Mouse (Mus musculus): ENCODE data around the gene Hist2h2ac. TPM values are rescaled to one million over a fixed set of nuclear protein-coding genes. Genes with fewer than 3 reads are reported as not detected.

Gene Hist2h2ac
- polyA plus RNA-seq, 1 experiment = 4.3 TPM

GRCm38 (mm10) chr3:96261623-96262022 lies 40.9 kb upstream of the Hist2h2ac start:
- peak overlapping the region; percentile 76 for H3K4me3 ChIP-seq (ENCODE audit: low read depth, low read length)
- H3K9me3 ChIP-seq (replicated peaks; ENCODE audit: control insufficient read depth, insufficient read depth, low read length, poor library complexity, severe bottlenecking) = no peaks in the 10 kb centered on the region
- H3K9ac ChIP-seq (ENCODE audit: low read depth, poor library complexity, severe bottlenecking) = peak overlapping the region; percentile 96
- peak overlapping the region; percentile 82 for H3K27ac ChIP-seq (ENCODE audit: insufficient read depth, low read length)
- H3K4me1 ChIP-seq (ENCODE audit: control insufficient read depth, insufficient read depth, low read length) = no peaks in the 10 kb centered on the region
- H3K36me3 ChIP-seq (ENCODE audit: control insufficient read depth, insufficient read depth, low read length, poor library complexity, severe bottlenecking) = no peaks in the 10 kb centered on the region
- no peaks in the 10 kb centered on the region for H3K27me3 ChIP-seq (ENCODE audit: control insufficient read depth, insufficient read depth, low read length, poor library complexity, severe bottlenecking)
- TF ChIP-seq CTCF (IDR thresholded peaks at IDR 0.05; ENCODE audit: low read depth, low read length) (no peak), EP300 (IDR thresholded peaks at IDR 0.05; ENCODE audit: insufficient read depth, low read depth, low read length) (no peak), POLR2A (IDR thresholded peaks at IDR 0.05; ENCODE audit: insufficient read depth, low read length) (no peak)

- no peaks in the 10 kb centered on the region for H3K27me3 ChIP-seq (ENCODE audit: control insufficient read depth, insufficient read depth, low read length, poor library complexity, severe bottlenecking)
- no peak overlapping the region for H3K4me3 ChIP-seq (ENCODE audit: low read depth, low read length)
- H3K27ac ChIP-seq (ENCODE audit: insufficient read depth, low read length) = no peak overlapping the region
- H3K36me3 ChIP-seq (ENCODE audit: control insufficient read depth, insufficient read depth, low read length, poor library complexity, severe bottlenecking) = no peaks in the 10 kb centered on the region
- H3K9ac ChIP-seq (ENCODE audit: low read depth, poor library complexity, severe bottlenecking) = no peak overlapping the region
- no peaks in the 10 kb centered on the region for H3K9me3 ChIP-seq (replicated peaks; ENCODE audit: control insufficient read depth, insufficient read depth, low read length, poor library complexity, severe bottlenecking)
- no peaks in the 10 kb centered on the region for H3K4me1 ChIP-seq (ENCODE audit: control insufficient read depth, insufficient read depth, low read length)
- TF ChIP-seq CTCF (IDR thresholded peaks at IDR 0.05; ENCODE audit: low read depth, low read length) = no peak
- TF ChIP-seq EP300 (IDR thresholded peaks at IDR 0.05; ENCODE audit: insufficient read depth, low read depth, low read length) = no peak
- TF ChIP-seq POLR2A (IDR thresholded peaks at IDR 0.05; ENCODE audit: insufficient read depth, low read length) = no peak
Measured at GRCm38 (mm10) chr3:96260220-96260619, 39.5 kb upstream of the Hist2h2ac start.

DNA sequence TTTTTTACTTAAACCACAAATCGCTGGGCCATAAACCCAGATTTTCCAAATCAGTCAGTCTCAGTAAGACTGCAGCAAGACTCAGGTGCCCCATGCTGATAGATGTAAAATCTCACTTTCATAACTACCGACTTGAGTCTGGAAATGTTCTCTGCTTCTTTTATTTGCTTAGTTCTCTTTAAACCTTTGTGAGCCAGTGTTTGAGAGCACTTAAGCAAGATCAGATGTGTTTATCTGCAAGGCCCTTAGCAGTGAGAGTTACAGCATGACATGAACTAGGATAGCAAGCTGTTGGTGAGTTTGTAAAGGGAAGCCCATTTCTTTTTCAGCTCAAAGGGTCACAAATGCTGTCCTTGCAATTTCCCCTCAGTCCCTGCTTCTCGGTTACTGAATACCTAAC lies 36.5 kb upstream of the Hist2h2ac start:
- no peak for TF ChIP-seq EP300 (IDR thresholded peaks at IDR 0.05; ENCODE audit: insufficient read depth, low read depth, low read length)
- TF ChIP-seq CTCF (IDR thresholded peaks at IDR 0.05; ENCODE audit: low read depth, low read length) = no peak
- no peak for TF ChIP-seq POLR2A (IDR thresholded peaks at IDR 0.05; ENCODE audit: insufficient read depth, low read length)
- Histone ChIP-seq H3K27me3 (ENCODE audit: control insufficient read depth, insufficient read depth, low read length, poor library complexity, severe bottlenecking) (no peaks in the 10 kb centered on the region), H3K36me3 (ENCODE audit: control insufficient read depth, insufficient read depth, low read length, poor library complexity, severe bottlenecking) (no peaks in the 10 kb centered on the region), H3K4me3 (ENCODE audit: low read depth, low read length) (no peak overlapping the region), H3K4me1 (ENCODE audit: control insufficient read depth, insufficient read depth, low read length) (no peaks in the 10 kb centered on the region), H3K9ac (ENCODE audit: low read depth, poor library complexity, severe bottlenecking) (no peak overlapping the region), H3K9me3 (replicated peaks; ENCODE audit: control insufficient read depth, insufficient read depth, low read length, poor library complexity, severe bottlenecking) (no peaks in the 10 kb centered on the region), H3K27ac (ENCODE audit: insufficient read depth, low read length) (no peak overlapping the region)

DNA sequence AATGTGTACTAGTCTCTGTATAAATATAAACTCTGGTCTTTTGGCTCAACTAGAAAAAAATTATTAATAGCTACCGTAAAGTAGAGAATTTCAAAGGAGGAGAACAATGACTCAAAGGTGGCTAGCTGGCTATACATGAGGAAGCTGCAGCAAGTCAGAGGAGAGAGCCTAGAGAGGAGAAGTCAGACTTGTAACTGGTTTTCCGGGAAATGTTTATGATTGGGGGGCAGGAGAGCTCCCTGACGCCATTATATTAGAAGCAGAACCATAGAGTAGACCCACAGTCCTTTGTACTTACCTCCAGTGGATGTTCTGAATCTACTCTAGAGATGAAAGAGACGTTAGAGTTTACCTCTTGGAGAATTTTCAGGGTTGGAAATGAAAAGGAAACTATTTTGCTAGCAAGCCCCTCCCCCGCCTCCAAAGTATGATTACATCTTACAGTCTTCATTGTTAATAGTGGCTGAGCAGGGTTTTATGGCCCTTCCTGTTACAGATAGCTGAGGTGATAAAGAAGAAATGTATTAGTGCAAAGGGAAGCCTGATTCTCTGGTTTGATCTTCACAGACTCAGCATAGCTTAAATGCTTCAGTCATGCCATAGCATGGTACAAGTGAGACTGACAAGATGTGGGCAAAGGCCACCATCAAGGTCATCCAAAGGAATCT lies 35.4 kb upstream of the Hist2h2ac start:
- H3K4me3 ChIP-seq (ENCODE audit: low read depth, low read length) = no peak overlapping the region
- H3K9ac ChIP-seq (ENCODE audit: low read depth, poor library complexity, severe bottlenecking) = 0 out of 2 replicates have a peak overlapping the region, but pooled peaks have one; percentile 63
- H3K36me3 ChIP-seq (ENCODE audit: control insufficient read depth, insufficient read depth, low read length, poor library complexity, severe bottlenecking) = no peaks in the 10 kb centered on the region
- no peak overlapping the region for H3K27ac ChIP-seq (ENCODE audit: insufficient read depth, low read length)
- H3K27me3 ChIP-seq (ENCODE audit: control insufficient read depth, insufficient read depth, low read length, poor library complexity, severe bottlenecking) = no peaks in the 10 kb centered on the region
- H3K9me3 ChIP-seq (replicated peaks; ENCODE audit: control insufficient read depth, insufficient read depth, low read length, poor library complexity, severe bottlenecking) = no peaks in the 10 kb centered on the region
- H3K4me1 ChIP-seq (ENCODE audit: control insufficient read depth, insufficient read depth, low read length) = no peaks in the 10 kb centered on the region
- TF ChIP-seq CTCF (IDR thresholded peaks at IDR 0.05; ENCODE audit: low read depth, low read length) = no peak
- no peak for TF ChIP-seq EP300 (IDR thresholded peaks at IDR 0.05; ENCODE audit: insufficient read depth, low read depth, low read length)

DNA sequence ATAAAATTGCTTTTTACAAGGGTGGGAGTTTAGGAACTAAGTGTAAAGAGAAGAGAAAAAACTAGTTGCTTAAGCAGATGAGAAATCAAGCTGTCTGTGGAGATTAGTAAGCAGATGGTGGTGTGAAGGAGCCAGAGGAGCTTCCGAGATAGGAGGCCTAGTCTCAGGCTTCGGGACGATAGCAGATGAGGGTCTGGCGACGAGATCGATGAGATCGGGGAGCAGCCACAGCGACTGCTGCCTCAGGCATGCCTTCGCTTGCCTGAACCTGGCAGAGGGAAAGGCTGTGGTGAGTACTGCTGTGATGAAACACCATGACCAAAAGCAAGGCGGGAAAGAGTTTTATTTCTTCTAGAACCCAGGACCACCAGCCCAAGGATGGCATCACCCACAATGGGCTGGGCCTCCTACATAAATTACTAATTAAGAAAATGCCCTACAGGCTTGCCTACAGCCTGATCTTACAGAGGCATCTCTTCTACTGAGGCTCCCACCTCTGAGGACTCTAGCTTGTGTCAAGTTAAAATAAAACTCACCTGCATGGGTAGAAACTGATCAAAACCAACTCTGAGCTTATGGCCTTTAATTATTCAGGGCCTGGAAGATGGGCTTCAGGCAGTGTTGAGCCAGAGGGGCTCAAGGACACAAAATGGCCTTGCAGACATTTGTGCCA lies 34.1 kb upstream of the Hist2h2ac start:
- H3K27ac ChIP-seq (ENCODE audit: insufficient read depth, low read length) = peak overlapping the region; percentile 16; the same call in 1 of the 2 replicates
- peak overlapping the region; percentile 65 for H3K4me3 ChIP-seq (ENCODE audit: low read depth, low read length)
- no peaks in the 10 kb centered on the region for H3K27me3 ChIP-seq (ENCODE audit: control insufficient read depth, insufficient read depth, low read length, poor library complexity, severe bottlenecking)
- no peaks in the 10 kb centered on the region for H3K36me3 ChIP-seq (ENCODE audit: control insufficient read depth, insufficient read depth, low read length, poor library complexity, severe bottlenecking)
- no peaks in the 10 kb centered on the region for H3K9me3 ChIP-seq (replicated peaks; ENCODE audit: control insufficient read depth, insufficient read depth, low read length, poor library complexity, severe bottlenecking)
- H3K4me1 ChIP-seq (ENCODE audit: control insufficient read depth, insufficient read depth, low read length) = no peaks in the 10 kb centered on the region
- TF ChIP-seq POLR2A (IDR thresholded peaks at IDR 0.05; ENCODE audit: insufficient read depth, low read length) = no peak
- no peak for TF ChIP-seq CTCF (IDR thresholded peaks at IDR 0.05; ENCODE audit: low read depth, low read length)
- TF ChIP-seq EP300 (IDR thresholded peaks at IDR 0.05; ENCODE audit: insufficient read depth, low read depth, low read length) = peak; percentile 89
- H3K9ac ChIP-seq (ENCODE audit: low read depth, poor library complexity, severe bottlenecking) = peak overlapping the region; percentile 63

DNA sequence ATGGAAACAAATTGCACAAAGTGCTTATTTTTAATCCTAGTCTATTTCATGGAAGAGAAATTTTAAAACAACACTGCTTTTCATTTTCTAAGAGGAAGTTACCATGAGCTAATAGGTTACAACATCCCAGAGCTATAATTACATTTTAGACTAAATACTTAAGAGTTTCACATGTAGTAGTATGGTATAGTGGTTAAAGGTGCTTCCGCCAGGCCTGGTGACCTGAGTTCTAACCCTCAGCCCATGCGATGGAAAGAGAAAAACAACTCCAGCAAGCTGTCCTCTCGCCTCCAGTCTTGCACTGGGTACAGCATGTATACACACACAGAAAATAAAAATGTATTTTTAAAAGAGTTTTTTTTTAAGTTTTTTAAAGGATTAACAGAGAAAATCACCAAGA lies 31.1 kb upstream of the Hist2h2ac start:
- Histone ChIP-seq H3K36me3 (ENCODE audit: control insufficient read depth, insufficient read depth, low read length, poor library complexity, severe bottlenecking) (peaks cover 7% of the 10 kb centered on the region; the same call in 1 of the 2 replicates), H3K4me3 (ENCODE audit: low read depth, low read length) (no peak overlapping the region), H3K4me1 (ENCODE audit: control insufficient read depth, insufficient read depth, low read length) (no peaks in the 10 kb centered on the region), H3K9ac (ENCODE audit: low read depth, poor library complexity, severe bottlenecking) (no peak overlapping the region), H3K27me3 (ENCODE audit: control insufficient read depth, insufficient read depth, low read length, poor library complexity, severe bottlenecking) (no peaks in the 10 kb centered on the region), H3K9me3 (replicated peaks; ENCODE audit: control insufficient read depth, insufficient read depth, low read length, poor library complexity, severe bottlenecking) (no peaks in the 10 kb centered on the region), H3K27ac (ENCODE audit: insufficient read depth, low read length) (no peak overlapping the region)
- TF ChIP-seq CTCF (IDR thresholded peaks at IDR 0.05; ENCODE audit: low read depth, low read length) = no peak
- no peak for TF ChIP-seq EP300 (IDR thresholded peaks at IDR 0.05; ENCODE audit: insufficient read depth, low read depth, low read length)
- no peak for TF ChIP-seq POLR2A (IDR thresholded peaks at IDR 0.05; ENCODE audit: insufficient read depth, low read length)

Data from ES-Bruce4 (cell line).